Mouse (Mus musculus) ES-E14 (cell line): ENCODE results near the gene Ercc8. TPM values are rescaled to one million over a fixed set of nuclear protein-coding genes. Genes with fewer than 3 reads are reported as not detected.

Source experiments
- DNase-seq: peaks from one replicate; pipeline ENCODE4 v3.0.0-alpha.2; 2013; ENCODE audit warnings: low read depth, low spot score
- H3K27ac ChIP-seq: 2 replicates; pipeline ENCODE4 v1.5.1; 2012; ENCODE audit warnings: low read depth, mild to moderate bottlenecking, low read length, moderate library complexity, mixed read lengths; ENCODE audit not compliant: poor library complexity, insufficient read depth, severe bottlenecking
- H3K36me3 ChIP-seq: 2 replicates; pipeline ENCODE4 v1.6.1; 2012; ENCODE audit warnings: mild to moderate bottlenecking, low read length, moderate library complexity, mixed read lengths; ENCODE audit not compliant: control insufficient read depth, poor library complexity, insufficient read depth, severe bottlenecking
- H3K4me1 ChIP-seq, 2 experiments: fragments of 150-350 bp in 1 of 2; sonication (generic) in 1 of 2; 2 replicates each; pipeline ENCODE4 v1.6.1; 2012; ENCODE audit warnings: low read length in 2 of 2, mild to moderate bottlenecking in 1 of 2, mixed read lengths in 1 of 2; ENCODE audit not compliant: control insufficient read depth in 2 of 2, insufficient read depth in 2 of 2, poor library complexity in 1 of 2
- H3K4me3 ChIP-seq, 2 experiments: fragments of 150-350 bp in 1 of 2; sonication (generic) in 1 of 2; 2 replicates each; pipeline ENCODE4 v1.5.1; 2012; ENCODE audit warnings: low read length in 2 of 2, low read depth in 1 of 2, mild to moderate bottlenecking in 1 of 2, mixed read lengths in 1 of 2; ENCODE audit not compliant: insufficient read depth in 1 of 2, poor library complexity in 1 of 2, severe bottlenecking in 1 of 2
- H3K9ac ChIP-seq: 2 replicates; pipeline ENCODE4 v1.6.1; 2012; ENCODE audit warnings: low read depth, mild to moderate bottlenecking, low read length, mixed read lengths; ENCODE audit not compliant: poor library complexity, insufficient read depth, severe bottlenecking
- H3K9me3 ChIP-seq: fragments of 150-350 bp; sonication (generic); 2 replicates; pipeline ENCODE4 v1.6.1; 2012; ENCODE audit warnings: low read depth, mild to moderate bottlenecking, low read length; ENCODE audit not compliant: control insufficient read depth, insufficient read depth
- CHD2 ChIP-seq: IDR thresholded peaks from 2 replicates; pipeline ENCODE4 v1.6.1; 2014; ENCODE audit warnings: mild to moderate bottlenecking, low read depth, low read length, inconsistent platforms
- HCFC1 ChIP-seq: IDR thresholded peaks from 2 replicates; pipeline ENCODE4 v1.6.1; 2012; ENCODE audit warnings: low read length, inconsistent platforms, borderline replicate concordance; ENCODE audit not compliant: insufficient read depth
- MAFK ChIP-seq: IDR thresholded peaks from 2 replicates; pipeline ENCODE4 v1.6.1; 2014; ENCODE audit warnings: mild to moderate bottlenecking, low read depth, low read length, inconsistent platforms; ENCODE audit not compliant: insufficient read depth
- ZC3H11A ChIP-seq: IDR thresholded peaks from 2 replicates; pipeline ENCODE4 v1.6.1; 2012; ENCODE audit warnings: low read depth, mild to moderate bottlenecking, inconsistent platforms, low read length, borderline replicate concordance
- ZNF384 ChIP-seq: IDR thresholded peaks from 2 replicates; pipeline ENCODE4 v1.6.1; 2012; ENCODE audit warnings: low read depth, low read length, inconsistent platforms
- in situ Hi-C, 2 experiments: fragments of 600-800 bp; cut with MboI; formaldehyde crosslinking; loops; one replicate each; pipeline ENCODE4 v1.15.1; 2025; ENCODE audit warnings: low sequenced_read_pairs in 2 of 2, inconsistent platforms in 1 of 2; ENCODE audit not compliant: unreplicated experiment in 2 of 2
- total RNA-seq: library from RNA; depleted of rRNA; stranded (reverse); fragments of 300-350 nt; gene quantifications from 2 replicates; pipeline ENCODE4 v1.2.3, GENCODE M21; 2012; rRNA removed

Ercc8 gene
- total RNA-seq: 17.3 and 18.3 TPM in 2 replicates

DNA sequence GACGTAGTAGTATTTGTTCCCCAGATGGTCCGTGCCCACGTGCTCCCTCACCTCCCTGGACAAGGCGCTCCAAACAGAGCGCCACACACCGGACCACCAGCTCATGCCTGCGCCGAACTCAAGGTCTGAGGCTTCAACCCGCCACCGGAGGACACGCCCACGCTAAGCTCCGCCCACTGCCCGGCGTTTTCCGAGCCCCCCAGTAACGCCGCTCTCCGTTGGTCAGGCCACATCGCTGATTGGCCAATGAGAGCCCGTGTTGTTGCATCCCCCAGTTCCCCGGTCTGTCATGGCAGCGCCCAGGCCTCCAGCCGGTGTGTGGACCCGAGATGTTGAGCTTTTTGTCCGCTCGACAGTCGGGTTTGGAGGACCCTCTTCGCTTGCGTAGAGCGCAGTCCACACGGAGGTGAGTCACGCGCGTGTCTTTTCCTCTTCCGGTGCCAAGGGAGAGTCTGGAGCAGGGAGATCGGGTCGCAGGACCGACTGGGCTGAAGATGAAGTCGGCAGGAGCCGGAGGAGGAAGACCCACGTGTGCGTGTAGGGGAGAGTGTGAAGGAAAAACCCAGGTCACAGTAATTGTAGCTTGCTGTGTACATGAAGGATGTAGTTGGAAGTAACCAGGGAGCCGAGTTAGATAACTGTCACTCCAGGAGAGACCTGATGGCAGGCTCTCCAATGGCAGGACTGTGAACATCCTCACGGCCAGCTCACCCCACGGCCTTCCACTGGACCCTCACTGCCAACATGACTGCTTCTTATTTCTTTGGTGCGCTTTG is at the start of gene Ercc8, which contains the start of gene Ndufaf2:
Ercc8 (plus strand) TSS at position 267 of the 776 bp plus-strand sequence.
Ndufaf2 (minus strand) TSS at position 159 of the 776 bp plus-strand sequence.
- Histone ChIP-seq H3K9me3 (no peaks in the 10 kb centered on the region), H3K36me3 (peaks cover 4% of the 10 kb centered on the region; the same call in 1 of the 2 replicates), H3K27ac (no peak within 1 kb of the TSS), H3K9ac (peak within 1 kb of the TSS; percentile 86), H3K4me3 (peak within 1 kb of the TSS; percentile 86 to 99), H3K4me1 (peaks cover 0 to 5% of the 10 kb centered on the region in 2 experiments; a peak in 1 of 4 replicates)
- in situ Hi-C loops: no loop called here
- DNase-seq: peak; percentile 87
- TF ChIP-seq MAFK: no peak
- TF ChIP-seq CHD2: peak; percentile 73
- TF ChIP-seq ZNF384: no peak
- 0 out of 2 replicates have a peak, but pooled peaks have one; percentile 54 for TF ChIP-seq HCFC1
- no peak for TF ChIP-seq ZC3H11A

DNA sequence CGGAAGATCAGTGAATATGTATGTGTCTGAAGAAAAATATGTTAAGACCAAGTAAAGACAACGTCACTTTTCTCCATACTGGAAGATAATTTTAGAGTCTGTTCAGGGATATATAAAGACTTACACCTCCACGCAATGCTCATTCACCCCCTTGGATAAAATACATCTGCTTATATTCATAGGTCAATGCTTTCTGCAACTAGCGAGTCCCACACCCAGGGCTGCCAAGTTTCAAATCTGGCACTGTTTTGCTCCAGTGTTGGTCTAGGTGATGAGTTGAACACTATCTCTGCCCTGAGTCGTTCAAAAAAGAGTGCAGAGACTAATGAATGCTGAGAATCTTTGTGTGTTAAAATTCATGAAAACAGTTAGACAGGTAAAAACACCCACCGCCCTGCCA is 47.6 kb upstream of the Ercc8 start:
- Histone ChIP-seq H3K27ac (no peak overlapping the region), H3K36me3 (no peaks in the 10 kb centered on the region), H3K4me3 (no peak overlapping the region), H3K4me1 (no peaks in the 10 kb centered on the region), H3K9me3 (no peaks in the 10 kb centered on the region), H3K9ac (no peak overlapping the region)
- in situ Hi-C loops: no loop called here
- TF ChIP-seq MAFK: no peak
- no peak for TF ChIP-seq ZNF384
- TF ChIP-seq ZC3H11A: no peak
- TF ChIP-seq CHD2: no peak
- no peak for TF ChIP-seq HCFC1
- no peak for DNase-seq

DNA sequence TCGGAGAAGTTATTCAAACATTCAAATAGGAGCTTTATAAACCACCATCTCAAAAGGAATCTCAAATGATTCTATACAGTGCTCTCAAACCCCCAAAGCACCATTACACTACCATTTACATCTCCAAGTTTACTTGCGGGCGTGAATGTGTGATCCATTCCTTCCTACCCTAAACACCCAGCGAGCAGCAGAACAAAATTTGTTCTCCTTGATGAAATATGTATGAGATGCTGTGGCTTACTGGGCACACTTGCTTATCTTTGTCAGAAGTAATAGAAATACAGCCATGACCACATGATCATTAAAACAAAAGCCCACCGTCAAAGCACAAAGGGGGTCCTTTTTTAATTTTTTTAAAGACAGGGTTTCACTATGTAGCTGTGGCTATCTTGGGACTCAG is 45.0 kb upstream of the Ercc8 start:
- Histone ChIP-seq H3K27ac (no peak overlapping the region), H3K4me1 (0 out of 4 replicates have a peak, but pooled peaks cover 0 to 2% of the 10 kb centered on the region in 2 experiments), H3K4me3 (no peak overlapping the region), H3K9ac (no peak overlapping the region), H3K36me3 (no peaks in the 10 kb centered on the region), H3K9me3 (no peaks in the 10 kb centered on the region)
- DNase-seq: no peak
- in situ Hi-C loops: no loop called here
- TF ChIP-seq ZC3H11A (no peak), MAFK (no peak), HCFC1 (no peak), CHD2 (no peak), ZNF384 (no peak)

DNA sequence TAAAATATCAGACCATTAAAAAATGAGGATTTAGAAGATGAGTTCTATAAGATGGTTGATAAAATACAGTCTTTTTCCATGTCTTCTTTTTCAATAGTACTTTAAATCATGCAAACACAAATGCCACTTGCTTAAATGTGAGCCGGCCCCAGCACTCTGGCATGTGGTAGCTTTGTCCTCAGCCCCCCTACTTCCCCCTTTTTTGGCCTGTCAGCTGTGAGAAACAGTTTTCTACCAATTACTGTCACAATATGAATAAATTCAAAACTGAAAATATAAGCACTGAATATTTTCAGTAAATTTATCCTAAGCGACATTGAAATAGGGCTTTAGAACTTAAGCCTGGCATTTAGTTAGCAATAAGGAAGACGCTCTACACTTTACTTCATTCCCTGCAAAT is 44.3 kb upstream of the Ercc8 start:
- Histone ChIP-seq H3K36me3 (0 out of 2 replicates have a peak, but pooled peaks cover 3% of the 10 kb centered on the region), H3K9me3 (no peaks in the 10 kb centered on the region), H3K4me1 (0 out of 4 replicates have a peak, but pooled peaks cover 0 to 2% of the 10 kb centered on the region in 2 experiments), H3K27ac (no peak overlapping the region), H3K9ac (no peak overlapping the region), H3K4me3 (no peak overlapping the region)
- in situ Hi-C loops: no loop called here
- DNase-seq: no peak
- TF ChIP-seq CHD2: no peak
